Mouse (Mus musculus) liver, adult 2 months (tissue): ENCODE data around the gene Smlr1.

Experiments used
- CTCF ChIP-seq: fragments of 200-500 bp; IDR thresholded peaks from 2 replicates; pipeline ENCODE4 v1.5.1; 2011; ENCODE audit warnings: low read depth, low read length, control low read depth
- POLR2A ChIP-seq: fragments of 200-500 bp; IDR thresholded peaks from 2 replicates; pipeline ENCODE4 v1.6.1; 2011; ENCODE audit warnings: low read length, control low read depth; ENCODE audit not compliant: insufficient read depth; ENCODE audit errors: extremely low read depth

GRCm38 (mm10) chr10:25541097-25541496 lies 5.0 kb upstream of the Smlr1 start:
- TF ChIP-seq POLR2A (no peak), CTCF (no peak)
